Mouse (Mus musculus): ENCODE data around the gene Fbxo3. TPM values are rescaled to one million over a fixed set of nuclear protein-coding genes. Genes with fewer than 3 reads are reported as not detected.
A peak's percentile ranks its signal among the peaks of the same experiment; 100 is the strongest.
"Not testable (repeated sequence)": the region's sequence is repeated elsewhere in the genome, so short reads cannot be mapped to it uniquely, and the experiment has no call there.

Gene Fbxo3
- polyA plus RNA-seq, 1 experiment from 2014 or later, result 64.3 TPM

GRCm38 (mm10) chr2:104058381-104058780 is 30.9 kb downstream of the Fbxo3 start:
- Histone ChIP-seq H3K4me3 (replicated peaks; ENCODE audit: low read length) (no peak overlapping the region), H3K4me1 (replicated peaks; ENCODE audit: control insufficient read depth, insufficient read depth, low read length) (no peaks in the 10 kb centered on the region), H3K36me3 (ENCODE audit: control insufficient read depth, insufficient read depth) (peaks cover 23% of the 10 kb centered on the region), H3K27ac (ENCODE audit: low read length) (no peak overlapping the region), H3K9ac (replicated peaks; ENCODE audit: low read depth, low read length) (no peak overlapping the region), H3K9me3 (ENCODE audit: control insufficient read depth, low read length) (no peaks in the 10 kb centered on the region), H3K27me3 (replicated peaks; ENCODE audit: control insufficient read depth, insufficient read depth, low read length) (no peaks in the 10 kb centered on the region), H3K4me2 (ENCODE audit: low read length) (no peak overlapping the region)
- no peak for ATAC-seq
- WGBS, result 85% methylated on average over 1 of the region's 1 CpGs

GRCm38 (mm10) chr2:104058954-104059353 is 31.4 kb downstream of the Fbxo3 start:
- Histone ChIP-seq H3K27ac (ENCODE audit: low read length) (no peak overlapping the region), H3K9me3 (ENCODE audit: control insufficient read depth, low read length) (no peaks in the 10 kb centered on the region), H3K9ac (replicated peaks; ENCODE audit: low read depth, low read length) (no peak overlapping the region), H3K4me2 (ENCODE audit: low read length) (no peak overlapping the region), H3K27me3 (replicated peaks; ENCODE audit: control insufficient read depth, insufficient read depth, low read length) (no peaks in the 10 kb centered on the region), H3K4me1 (replicated peaks; ENCODE audit: control insufficient read depth, insufficient read depth, low read length) (no peaks in the 10 kb centered on the region), H3K4me3 (replicated peaks; ENCODE audit: low read length) (no peak overlapping the region), H3K36me3 (ENCODE audit: control insufficient read depth, insufficient read depth) (peaks cover 20% of the 10 kb centered on the region)
- WGBS, result 93% methylated on average over 4 of the region's 4 CpGs
- no peak for ATAC-seq

GRCm38 (mm10) chr2:104059786-104060185 is 32.3 kb downstream of the Fbxo3 start:
- ATAC-seq, result no peak
- H3K27me3 ChIP-seq (replicated peaks; ENCODE audit: control insufficient read depth, insufficient read depth, low read length), result no peaks in the 10 kb centered on the region
- H3K36me3 ChIP-seq (ENCODE audit: control insufficient read depth, insufficient read depth), result peaks cover 15% of the 10 kb centered on the region
- H3K9me3 ChIP-seq (ENCODE audit: control insufficient read depth, low read length), result no peaks in the 10 kb centered on the region
- WGBS, result 94% methylated on average over 10 of the region's 10 CpGs
- H3K27ac ChIP-seq (ENCODE audit: low read length), result no peak overlapping the region
- no peak overlapping the region for H3K4me2 ChIP-seq (ENCODE audit: low read length)
- H3K4me1 ChIP-seq (replicated peaks; ENCODE audit: control insufficient read depth, insufficient read depth, low read length), result no peaks in the 10 kb centered on the region
- no peak overlapping the region for H3K4me3 ChIP-seq (replicated peaks; ENCODE audit: low read length)
- H3K9ac ChIP-seq (replicated peaks; ENCODE audit: low read depth, low read length), result no peak overlapping the region

- Histone ChIP-seq H3K4me1 (replicated peaks; ENCODE audit: control insufficient read depth, insufficient read depth, low read length) (no peaks in the 10 kb centered on the region), H3K27ac (ENCODE audit: low read length) (no peak overlapping the region), H3K4me3 (replicated peaks; ENCODE audit: low read length) (no peak overlapping the region), H3K9ac (replicated peaks; ENCODE audit: low read depth, low read length) (no peak overlapping the region), H3K9me3 (ENCODE audit: control insufficient read depth, low read length) (no peaks in the 10 kb centered on the region), H3K4me2 (ENCODE audit: low read length) (no peak overlapping the region), H3K36me3 (ENCODE audit: control insufficient read depth, insufficient read depth) (peaks cover 10% of the 10 kb centered on the region), H3K27me3 (replicated peaks; ENCODE audit: control insufficient read depth, insufficient read depth, low read length) (no peaks in the 10 kb centered on the region)
- ATAC-seq, result no peak
- 89% methylated on average over 6 of the region's 6 CpGs for WGBS
Observed at GRCm38 (mm10) chr2:104060996-104061395, 33.5 kb downstream of the Fbxo3 start.

GRCm38 (mm10) chr2:104062665-104063064 is 35.1 kb downstream of the Fbxo3 start:
- ATAC-seq, result no peak
- H3K27me3 ChIP-seq (replicated peaks; ENCODE audit: control insufficient read depth, insufficient read depth, low read length), result no peaks in the 10 kb centered on the region
- H3K4me3 ChIP-seq (replicated peaks; ENCODE audit: low read length), result no peak overlapping the region
- H3K27ac ChIP-seq (ENCODE audit: low read length), result no peak overlapping the region
- H3K36me3 ChIP-seq (ENCODE audit: control insufficient read depth, insufficient read depth), result peaks cover 10% of the 10 kb centered on the region
- no peak overlapping the region for H3K4me2 ChIP-seq (ENCODE audit: low read length)
- H3K9ac ChIP-seq (replicated peaks; ENCODE audit: low read depth, low read length), result no peak overlapping the region
- H3K4me1 ChIP-seq (replicated peaks; ENCODE audit: control insufficient read depth, insufficient read depth, low read length), result no peaks in the 10 kb centered on the region
- H3K9me3 ChIP-seq (ENCODE audit: control insufficient read depth, low read length), result no peaks in the 10 kb centered on the region

GRCm38 (mm10) chr2:104064152-104064551 is 36.6 kb downstream of the Fbxo3 start:
- Histone ChIP-seq H3K36me3 (ENCODE audit: control insufficient read depth, insufficient read depth) (peaks cover 10% of the 10 kb centered on the region), H3K4me2 (ENCODE audit: low read length) (no peak overlapping the region), H3K27me3 (replicated peaks; ENCODE audit: control insufficient read depth, insufficient read depth, low read length) (no peaks in the 10 kb centered on the region), H3K9ac (replicated peaks; ENCODE audit: low read depth, low read length) (no peak overlapping the region), H3K4me3 (replicated peaks; ENCODE audit: low read length) (no peak overlapping the region), H3K9me3 (ENCODE audit: control insufficient read depth, low read length) (no peaks in the 10 kb centered on the region), H3K27ac (ENCODE audit: low read length) (no peak overlapping the region), H3K4me1 (replicated peaks; ENCODE audit: control insufficient read depth, insufficient read depth, low read length) (no peaks in the 10 kb centered on the region)
- ATAC-seq, result no peak
- WGBS, result 93% methylated on average over 2 of the region's 2 CpGs

- ATAC-seq; H3K9ac ChIP-seq (replicated peaks; ENCODE audit: low read depth, low read length); H3K36me3 ChIP-seq (ENCODE audit: control insufficient read depth, insufficient read depth); H3K27ac ChIP-seq (ENCODE audit: low read length); H3K4me3 ChIP-seq (replicated peaks; ENCODE audit: low read length); H3K4me1 ChIP-seq (replicated peaks; ENCODE audit: control insufficient read depth, insufficient read depth, low read length); H3K9me3 ChIP-seq (ENCODE audit: control insufficient read depth, low read length); H3K4me2 ChIP-seq (ENCODE audit: low read length); H3K27me3 ChIP-seq (replicated peaks; ENCODE audit: control insufficient read depth, insufficient read depth, low read length): not testable (repeated sequence)
- 86% methylated on average over 5 of the region's 6 CpGs for WGBS
Observed at GRCm38 (mm10) chr2:104065526-104065925, 38.0 kb downstream of the Fbxo3 start, which contains the start of gene Gm10912. Gene Gm10912 (plus strand): TSS chr2:104065826.

GRCm38 (mm10) chr2:104068450-104068849 is 40.9 kb downstream of the Fbxo3 start, which contains the start of gene Gm10799:
Gene Gm10799 (minus strand): TSS chr2:104068550.
- H3K4me2 ChIP-seq (ENCODE audit: low read length); H3K4me1 ChIP-seq (replicated peaks; ENCODE audit: control insufficient read depth, insufficient read depth, low read length); H3K36me3 ChIP-seq (ENCODE audit: control insufficient read depth, insufficient read depth); H3K4me3 ChIP-seq (replicated peaks; ENCODE audit: low read length); H3K9ac ChIP-seq (replicated peaks; ENCODE audit: low read depth, low read length); H3K27ac ChIP-seq (ENCODE audit: low read length); ATAC-seq; H3K27me3 ChIP-seq (replicated peaks; ENCODE audit: control insufficient read depth, insufficient read depth, low read length); H3K9me3 ChIP-seq (ENCODE audit: control insufficient read depth, low read length): not testable (repeated sequence)
- WGBS, result 84% methylated on average over 7 of the region's 7 CpGs

GRCm38 (mm10) chr2:104069704-104070185 is 42.2 kb downstream of the Fbxo3 start, which contains the start of gene Cd59b:
Gene Cd59b (plus strand): TSS chr2:104069849.
- H3K4me2 ChIP-seq (ENCODE audit: low read length), result peak within 1 kb of the TSS; percentile 58
- ATAC-seq, result peak; percentile 80

GRCm38 (mm10) chr2:104078285-104078684 is 50.8 kb downstream of the Fbxo3 start:
- H3K36me3 ChIP-seq (ENCODE audit: control insufficient read depth, insufficient read depth); ATAC-seq; H3K9ac ChIP-seq (replicated peaks; ENCODE audit: low read depth, low read length); H3K4me1 ChIP-seq (replicated peaks; ENCODE audit: control insufficient read depth, insufficient read depth, low read length); H3K4me2 ChIP-seq (ENCODE audit: low read length); H3K4me3 ChIP-seq (replicated peaks; ENCODE audit: low read length); H3K9me3 ChIP-seq (ENCODE audit: control insufficient read depth, low read length); H3K27me3 ChIP-seq (replicated peaks; ENCODE audit: control insufficient read depth, insufficient read depth, low read length); H3K27ac ChIP-seq (ENCODE audit: low read length): not testable (repeated sequence)
- WGBS, result 81% methylated on average over 5 of the region's 5 CpGs

More at GRCm38 (mm10) chr2:104069704-104070185, 42.2 kb downstream of the Fbxo3 start, which contains the start of gene Cd59b:
- Histone ChIP-seq H3K9ac (replicated peaks; ENCODE audit: low read depth, low read length) (peak within 1 kb of the TSS; percentile 24; the same call in 1 of the 2 replicates), H3K27me3 (replicated peaks; ENCODE audit: control insufficient read depth, insufficient read depth, low read length) (no peaks in the 10 kb centered on the region), H3K36me3 (ENCODE audit: control insufficient read depth, insufficient read depth) (no peaks in the 10 kb centered on the region), H3K4me3 (replicated peaks; ENCODE audit: low read length) (peak within 1 kb of the TSS; percentile 43), H3K27ac (ENCODE audit: low read length) (no peak within 1 kb of the TSS), H3K4me1 (replicated peaks; ENCODE audit: control insufficient read depth, insufficient read depth, low read length) (peaks cover 4% of the 10 kb centered on the region), H3K9me3 (ENCODE audit: control insufficient read depth, low read length) (no peaks in the 10 kb centered on the region)
- 3% methylated on average over 13 of the region's 13 CpGs for WGBS
